Mouse (Mus musculus) thymus, adult 2 months (tissue): Measurements from ENCODE around the gene Fgf10.

Source experiments
- CTCF ChIP-seq: fragments of 200-500 bp; IDR thresholded peaks from 2 replicates; pipeline ENCODE4 v1.5.1; 2012; ENCODE audit warnings: mild to moderate bottlenecking, control low read depth, low read length, moderate library complexity, borderline replicate concordance; ENCODE audit not compliant: control insufficient read depth, poor library complexity, insufficient read depth; ENCODE audit errors: extremely low read depth
- POLR2A ChIP-seq: fragments of 200-500 bp; IDR thresholded peaks from 2 replicates; pipeline ENCODE4 v1.6.1; 2012; ENCODE audit warnings: mild to moderate bottlenecking, low read length, control low read depth, moderate library complexity; ENCODE audit not compliant: control insufficient read depth, poor library complexity, insufficient read depth; ENCODE audit errors: extremely low read depth

GRCm38 (mm10) chr13:118772188-118772587 is 102.6 kb downstream of the Fgf10 start:
- no peak for TF ChIP-seq CTCF
- TF ChIP-seq POLR2A: no peak
